Mouse (Mus musculus) bone marrow macrophage, adult 2 months (primary cell): ENCODE data around the gene Tedc1. TPM values are rescaled to one million over a fixed set of nuclear protein-coding genes. Genes with fewer than 3 reads are reported as not detected.
A peak's percentile ranks its signal among the peaks of the same experiment; 100 is the strongest.

Source experiments
- H3K27ac ChIP-seq: 2 replicates; pipeline ENCODE4 v1.5.1; 2012; ENCODE audit warnings: low read depth, low read length; ENCODE audit not compliant: insufficient read depth
- H3K4me1 ChIP-seq: 2 replicates; pipeline ENCODE4 v1.6.1; 2012; ENCODE audit warnings: low read length; ENCODE audit not compliant: control insufficient read depth, insufficient read depth
- H3K4me3 ChIP-seq: 2 replicates; pipeline ENCODE4 v1.5.1; 2012; ENCODE audit warnings: mild to moderate bottlenecking, low read length, moderate library complexity; ENCODE audit not compliant: insufficient read depth
- CTCF ChIP-seq: IDR thresholded peaks from 2 replicates; pipeline ENCODE4 v1.5.1; 2012; ENCODE audit warnings: low read depth, mild to moderate bottlenecking, low read length, moderate library complexity
- POLR2A ChIP-seq: IDR thresholded peaks from 2 replicates; pipeline ENCODE4 v1.6.1; 2012; ENCODE audit warnings: mild to moderate bottlenecking, low read depth, low read length, borderline replicate concordance
- polyA plus RNA-seq: library from polyadenylated mRNA; stranded (reverse); fragments of >200 nt; gene quantifications from 2 replicates; pipeline ENCODE4 v1.2.4, GENCODE M21; 2012; ENCODE audit not compliant: missing spikeins, insufficient read depth, insufficient read length

The Tedc1 gene
- polyA plus RNA-seq, 1 experiment, result 7.1 TPM

DNA sequence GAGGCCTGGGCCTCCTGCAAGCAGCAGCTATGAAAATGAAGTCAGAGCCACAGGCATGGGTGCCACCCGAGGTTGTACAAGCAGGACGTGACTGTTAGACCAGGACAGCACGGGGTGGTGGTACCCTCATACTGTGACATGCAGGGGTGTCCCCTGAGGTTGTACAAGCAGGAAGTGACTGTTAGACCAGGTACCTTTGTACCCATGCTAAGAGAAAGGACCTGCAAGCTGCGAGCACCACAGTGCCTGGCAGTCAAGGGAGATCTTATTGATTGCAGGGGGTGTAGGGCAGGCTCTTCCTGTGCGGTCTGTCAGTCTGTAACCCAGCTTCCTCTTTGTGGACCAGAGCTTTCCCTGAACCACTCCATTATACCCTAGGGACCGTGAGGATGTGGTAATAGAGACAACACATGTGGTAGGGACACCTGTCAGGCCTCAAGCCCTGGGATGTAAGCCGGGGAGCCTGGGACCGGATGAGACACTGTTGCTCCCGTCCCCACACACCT is 11.9 kb downstream of the Tedc1 start:
- peaks cover 14% of the 10 kb centered on the region for H3K4me1 ChIP-seq
- TF ChIP-seq CTCF (no peak), POLR2A (no peak)
- no peak overlapping the region for H3K27ac ChIP-seq
- peak overlapping the region; percentile 4; the same call in 1 of the 2 replicates for H3K4me3 ChIP-seq

DNA sequence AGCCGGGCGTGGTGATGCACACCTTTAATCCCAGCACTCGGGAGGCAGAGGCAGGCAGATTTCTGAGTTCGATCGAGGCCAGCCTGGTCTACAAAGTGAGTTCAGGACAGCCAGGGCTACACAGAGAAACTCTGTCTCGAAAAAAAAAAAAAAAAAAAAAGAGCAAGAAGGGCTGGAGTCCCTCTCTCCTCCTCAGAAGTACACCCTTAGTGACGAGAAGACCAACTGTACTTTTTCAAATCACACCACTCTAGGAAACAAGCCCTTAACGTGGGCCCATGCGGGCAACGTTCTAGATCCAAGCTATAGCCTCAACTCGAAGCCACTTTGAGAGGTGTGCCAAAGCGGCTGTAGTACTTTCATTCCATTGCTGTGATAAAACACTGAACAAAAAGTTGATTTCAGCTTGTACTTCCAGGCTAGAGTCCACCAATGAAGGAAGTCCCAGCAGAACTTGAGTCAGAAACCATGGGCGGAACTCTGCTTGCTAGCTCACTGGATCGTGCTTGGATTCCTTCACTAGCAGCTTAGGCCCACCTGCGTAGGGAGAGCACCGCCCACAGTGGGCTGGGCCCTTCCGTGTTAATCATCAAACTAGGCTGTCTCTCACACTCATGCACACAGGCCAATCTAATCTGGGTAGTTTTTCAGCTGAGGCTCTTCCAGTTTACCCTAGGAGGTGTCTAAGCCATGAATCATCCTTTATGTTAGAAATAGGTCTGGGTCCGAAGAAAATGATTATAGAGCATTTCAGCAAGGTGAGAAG is 20.9 kb downstream of the Tedc1 start:
- TF ChIP-seq CTCF, result no peak
- TF ChIP-seq POLR2A, result no peak
- no peak overlapping the region for H3K4me3 ChIP-seq
- H3K4me1 ChIP-seq, result no peaks in the 10 kb centered on the region
- no peak overlapping the region for H3K27ac ChIP-seq

GRCm38 (mm10) chr12:113181020-113181419 is 24.8 kb downstream of the Tedc1 start:
- Histone ChIP-seq H3K4me1 (no peaks in the 10 kb centered on the region), H3K27ac (no peak overlapping the region), H3K4me3 (no peak overlapping the region)
- TF ChIP-seq CTCF, result no peak
- no peak for TF ChIP-seq POLR2A

DNA sequence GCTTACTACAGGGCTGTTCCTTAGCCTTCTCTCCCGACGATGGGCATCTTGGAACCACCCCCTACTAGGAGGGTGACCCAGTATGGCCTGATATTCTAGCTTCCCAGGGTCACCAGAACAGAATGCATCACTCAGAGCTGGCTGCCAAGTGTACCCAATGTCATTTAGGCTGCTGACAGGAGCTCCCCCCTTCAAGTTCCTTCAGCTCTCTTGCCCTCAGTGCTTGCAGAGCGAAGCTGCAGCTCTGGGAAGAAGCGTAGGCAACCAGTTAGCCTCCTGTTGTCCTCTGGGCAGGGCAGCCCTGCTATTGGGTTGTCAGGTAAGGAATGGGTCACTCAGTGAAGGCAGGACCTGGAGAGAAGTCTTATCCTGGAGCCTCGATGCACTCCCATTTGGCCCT is 28.7 kb downstream of the Tedc1 start:
- no peaks in the 10 kb centered on the region for H3K4me1 ChIP-seq

DNA sequence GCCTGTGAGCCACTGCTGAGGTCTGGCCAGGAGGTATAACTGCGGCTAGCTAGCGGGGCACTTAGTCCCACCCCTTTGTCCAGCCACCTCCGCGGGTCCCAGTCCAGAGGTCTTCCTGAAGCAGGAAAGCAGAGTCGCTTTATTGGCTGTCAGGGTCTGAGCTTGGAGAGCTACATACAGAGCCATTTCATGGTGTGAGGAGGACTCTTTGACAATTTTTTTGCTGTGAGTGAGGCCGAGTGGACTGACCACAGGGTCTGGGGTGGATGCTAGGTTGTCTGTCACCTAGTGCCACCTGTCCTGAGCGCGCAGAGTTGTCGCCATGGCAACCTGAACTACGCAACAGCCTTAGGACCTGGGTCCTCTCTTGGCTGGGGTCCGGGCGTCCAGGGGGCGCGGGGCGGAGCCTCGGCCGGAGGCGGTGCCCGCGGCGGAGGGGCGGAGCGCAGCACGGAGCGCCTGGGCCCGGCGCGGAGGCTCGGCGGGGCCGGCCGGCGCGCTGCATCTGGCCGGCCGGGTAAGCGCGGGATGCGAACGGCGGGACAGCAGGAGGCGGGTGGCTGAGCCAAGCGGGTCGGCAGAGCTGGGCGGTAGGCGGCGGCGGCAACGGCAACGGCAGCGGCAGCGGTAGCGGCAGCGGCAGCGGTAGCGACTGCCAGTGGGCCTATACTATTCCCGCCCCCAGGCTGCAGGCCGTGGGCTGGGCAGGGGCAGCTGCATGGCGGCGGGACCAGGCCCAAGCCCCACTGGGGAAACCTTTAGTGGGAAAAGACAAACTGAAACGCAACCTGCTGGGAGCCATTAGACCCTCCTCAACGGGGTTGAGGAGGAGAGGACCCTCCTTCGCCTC is 29.4 kb downstream of the Tedc1 start, which contains the start of gene Tmem121:
Tmem121 (plus strand) TSS at position 489 of the 850 bp plus-strand sequence.
- TF ChIP-seq POLR2A (no peak), CTCF (no peak)
- peak within 1 kb of the TSS; percentile 35 for H3K4me3 ChIP-seq
- H3K27ac ChIP-seq, result no peak within 1 kb of the TSS
- no peaks in the 10 kb centered on the region for H3K4me1 ChIP-seq

More for the DNA sequence above, 28.7 kb downstream of the Tedc1 start:
- H3K4me3 ChIP-seq, result no peak overlapping the region
- no peak overlapping the region for H3K27ac ChIP-seq
- TF ChIP-seq POLR2A (no peak), CTCF (no peak)

DNA sequence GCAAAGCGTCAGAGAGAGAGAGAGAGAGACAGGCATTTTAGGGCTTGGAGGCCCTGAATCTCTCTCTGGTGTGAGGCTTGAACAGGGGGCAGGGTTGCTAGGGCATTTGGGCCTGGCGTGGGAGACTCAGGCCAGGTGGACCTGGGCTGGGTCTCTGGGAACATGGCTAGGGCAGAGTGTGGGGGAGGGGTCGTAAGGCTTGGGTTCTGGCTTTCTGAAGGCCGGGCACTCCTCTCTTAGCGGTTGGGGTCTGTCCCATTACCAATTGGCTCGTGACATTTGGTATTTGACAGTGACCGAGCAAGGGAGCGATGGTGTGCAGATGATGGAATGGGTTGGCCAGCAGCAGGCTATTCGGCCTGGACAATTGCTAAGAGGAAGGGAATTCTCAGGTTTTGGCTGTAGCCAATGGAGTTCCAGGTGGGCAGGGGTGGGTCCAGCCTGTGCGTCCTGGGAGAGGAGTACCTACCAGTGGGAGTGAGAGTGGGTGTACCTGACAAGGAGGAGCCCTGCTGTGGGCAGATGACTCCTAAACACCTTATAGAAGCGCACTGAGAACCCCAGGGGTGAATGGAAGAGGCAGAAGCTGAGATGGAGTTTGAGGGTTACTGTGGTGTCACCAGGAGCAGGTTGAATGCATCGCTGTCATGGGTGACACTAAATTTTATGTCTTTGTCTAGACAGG is 30.2 kb downstream of the Tedc1 start:
- Histone ChIP-seq H3K4me1 (no peaks in the 10 kb centered on the region), H3K27ac (no peak overlapping the region), H3K4me3 (peak overlapping the region; percentile 35)
- no peak for TF ChIP-seq POLR2A
- no peak for TF ChIP-seq CTCF

DNA sequence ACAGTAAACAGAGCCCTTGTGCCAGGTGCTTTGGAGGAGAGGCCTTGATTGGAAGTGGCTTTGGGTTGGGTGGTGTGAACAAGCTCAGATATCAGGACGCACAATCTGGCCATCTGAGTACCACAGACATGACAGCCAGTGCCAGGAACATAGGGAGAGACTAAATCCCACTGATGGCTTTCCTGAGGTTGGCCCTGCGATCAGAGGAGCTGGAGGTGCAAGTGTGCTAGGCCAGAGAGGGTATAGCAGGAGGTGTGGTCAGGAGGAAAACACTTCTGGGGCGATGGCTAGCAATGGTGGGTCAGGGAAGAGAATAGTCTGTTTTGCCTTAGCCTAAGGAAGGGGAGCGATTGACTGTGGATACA is 30.8 kb downstream of the Tedc1 start:
- no peaks in the 10 kb centered on the region for H3K4me1 ChIP-seq

DNA sequence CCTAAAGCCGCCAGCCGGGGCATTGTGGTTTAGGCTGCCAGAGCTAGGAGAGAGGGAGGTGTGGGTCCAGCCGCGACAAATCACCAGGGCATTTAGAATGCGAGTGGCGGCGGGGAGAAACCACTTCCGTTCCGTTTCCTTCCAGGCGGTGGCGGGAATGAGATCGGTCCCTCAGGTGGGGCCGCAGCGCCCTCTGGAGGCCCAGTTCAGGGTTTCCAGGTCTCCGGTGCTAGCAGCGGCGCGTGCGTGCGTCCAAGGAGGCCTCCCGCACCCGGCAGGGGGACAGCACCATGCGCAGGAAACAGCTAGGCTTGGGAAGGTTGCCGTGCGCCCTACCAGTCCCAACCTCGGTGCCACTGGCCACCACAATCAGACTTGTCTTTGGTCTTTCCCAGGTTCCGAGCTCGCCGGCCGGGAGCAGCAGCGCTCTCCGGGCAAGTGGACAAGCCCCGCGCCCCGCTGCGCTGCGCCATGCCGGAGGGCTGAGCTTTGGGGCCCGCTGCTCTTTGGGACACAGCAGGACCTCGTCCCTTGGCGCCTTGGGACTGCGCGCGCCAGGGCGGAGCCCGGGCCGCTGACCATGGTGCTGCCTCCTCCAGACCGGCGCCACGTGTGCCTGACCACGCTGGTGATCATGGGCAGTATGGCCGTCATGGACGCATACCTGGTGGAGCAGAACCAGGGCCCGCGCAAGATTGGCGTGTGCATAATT is 31.5 kb downstream of the Tedc1 start:
- no peak for TF ChIP-seq POLR2A
- TF ChIP-seq CTCF, result peak; percentile 66
- Histone ChIP-seq H3K27ac (no peak overlapping the region), H3K4me1 (no peaks in the 10 kb centered on the region), H3K4me3 (no peak overlapping the region)

More for the DNA sequence above, 30.8 kb downstream of the Tedc1 start:
- Histone ChIP-seq H3K4me3 (no peak overlapping the region), H3K27ac (no peak overlapping the region)
- TF ChIP-seq POLR2A (no peak), CTCF (no peak)
